Mouse (Mus musculus): ENCODE data around the gene Eme2.

Eme2 gene

DNA sequence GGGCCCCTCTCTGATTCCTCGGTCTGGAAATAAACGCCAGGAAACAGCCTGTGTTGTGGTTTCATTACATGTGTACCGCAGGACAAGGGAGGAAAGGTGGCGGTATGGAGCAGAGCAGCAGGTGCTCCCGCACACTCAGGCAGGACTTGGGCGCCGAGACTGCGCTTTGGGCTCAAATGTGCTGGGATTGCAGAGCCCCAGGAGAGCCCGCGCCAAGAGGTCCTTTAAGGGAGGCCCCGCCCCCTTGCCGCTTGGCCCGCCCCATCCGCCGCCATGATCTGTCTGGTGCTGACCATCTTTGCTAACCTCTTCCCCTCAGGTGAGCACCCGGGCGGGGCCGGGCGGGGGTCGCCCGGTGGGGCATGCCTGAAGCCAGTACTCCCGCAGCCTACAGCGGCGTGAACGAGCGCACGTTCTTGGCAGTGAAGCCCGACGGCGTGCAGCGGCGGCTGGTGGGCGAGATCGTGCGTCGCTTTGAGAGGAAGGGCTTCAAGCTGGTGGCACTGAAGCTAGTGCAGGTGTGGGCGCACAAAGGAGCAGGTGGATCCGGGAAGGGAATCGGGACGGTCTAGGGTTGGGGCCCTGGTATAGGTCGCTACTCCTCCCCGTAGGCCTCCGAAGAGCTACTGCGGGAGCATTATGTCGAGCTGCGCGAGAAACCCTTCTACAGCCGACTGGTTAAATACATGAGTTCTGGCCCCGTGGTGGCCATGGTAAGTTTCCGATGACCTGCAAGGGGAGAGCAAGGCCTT lies 1.5 kb upstream of the Eme2 start, which contains the start of gene Nme3:
Gene Nme3 (plus strand): TSS at position 260 of the 752 bp plus-strand sequence.
- DNase-seq (ENCODE audit: low read depth, low spot score): peak; percentile 80

DNA sequence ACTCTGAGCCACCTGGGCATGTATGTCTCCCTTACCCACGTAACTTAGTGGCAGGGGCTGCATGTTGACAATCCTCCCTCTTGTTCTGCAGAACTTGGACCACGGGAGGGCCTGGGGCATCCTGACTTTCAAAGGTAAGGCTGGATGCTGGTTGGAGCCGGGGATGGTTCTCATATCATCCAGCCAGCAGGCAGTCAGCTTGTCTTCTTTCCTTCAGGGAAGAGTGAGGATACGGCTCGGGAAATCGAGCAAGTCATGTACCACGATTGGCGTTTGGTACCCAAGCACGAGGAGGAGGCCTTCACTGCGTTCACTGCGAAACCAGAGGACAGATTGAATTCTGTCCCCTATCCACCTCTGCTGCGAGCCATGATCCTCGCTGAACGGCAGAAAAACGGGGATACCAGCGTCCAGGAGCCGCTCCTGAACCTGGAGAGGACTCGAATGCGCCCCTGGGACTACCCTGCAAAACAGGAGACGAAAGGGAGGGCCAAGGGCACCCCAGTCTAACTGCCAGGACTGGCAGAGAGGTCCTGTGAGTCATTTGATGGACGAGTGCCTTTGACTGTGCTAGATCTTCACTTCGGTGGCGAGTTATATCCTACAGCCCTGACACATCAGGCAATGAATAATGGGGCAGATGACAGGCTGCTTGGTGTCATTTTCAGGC lies 819 bp upstream of the Eme2 start:
- no peak for DNase-seq (ENCODE audit: low read depth, low spot score)

DNA sequence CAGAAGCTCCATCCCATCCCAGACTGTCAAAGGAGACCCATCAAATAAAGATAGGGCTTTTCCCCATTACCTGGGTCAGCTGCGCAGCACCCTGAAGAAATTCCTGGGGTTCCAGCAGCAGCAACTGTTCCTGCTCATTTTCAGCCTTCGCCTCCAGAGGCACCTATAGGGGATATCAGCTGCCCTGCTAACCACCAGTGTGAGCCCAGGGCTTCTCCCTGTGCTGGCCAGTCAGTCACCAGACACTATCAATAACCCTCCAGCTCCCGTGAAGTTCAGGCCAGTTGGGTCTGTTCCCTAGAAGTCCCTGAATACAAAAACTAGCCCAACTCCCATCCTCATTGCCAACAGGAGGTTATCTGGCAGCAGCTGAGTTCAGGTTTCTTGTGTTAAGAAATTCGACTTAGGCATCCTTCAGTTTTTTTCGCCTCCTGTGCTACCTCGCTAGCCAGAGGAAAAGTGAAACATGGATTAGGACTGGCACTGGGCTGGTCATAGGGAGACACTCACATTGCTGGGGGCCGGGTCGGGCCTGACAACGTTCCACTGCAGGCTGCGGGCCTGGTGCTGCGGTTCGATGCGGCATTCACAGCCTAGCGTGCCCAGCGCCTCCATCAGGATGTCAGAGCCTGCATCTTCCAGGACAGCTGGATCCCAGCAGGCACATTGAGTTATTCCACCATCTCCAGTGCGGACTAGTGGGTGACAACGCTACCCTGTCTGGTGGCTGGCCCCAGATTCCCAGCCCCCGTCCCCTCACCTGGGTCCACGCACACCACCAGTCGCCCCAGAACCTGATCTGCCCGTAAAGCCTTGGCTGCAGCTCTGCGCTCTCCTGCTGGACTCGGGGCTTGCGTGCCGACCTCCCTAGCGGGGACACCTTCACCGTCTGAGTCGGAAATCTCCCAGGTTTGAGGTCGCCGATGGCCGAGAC lies 559 bp downstream of the Eme2 start:
- no peak for DNase-seq (ENCODE audit: low read depth, low spot score)

DNA sequence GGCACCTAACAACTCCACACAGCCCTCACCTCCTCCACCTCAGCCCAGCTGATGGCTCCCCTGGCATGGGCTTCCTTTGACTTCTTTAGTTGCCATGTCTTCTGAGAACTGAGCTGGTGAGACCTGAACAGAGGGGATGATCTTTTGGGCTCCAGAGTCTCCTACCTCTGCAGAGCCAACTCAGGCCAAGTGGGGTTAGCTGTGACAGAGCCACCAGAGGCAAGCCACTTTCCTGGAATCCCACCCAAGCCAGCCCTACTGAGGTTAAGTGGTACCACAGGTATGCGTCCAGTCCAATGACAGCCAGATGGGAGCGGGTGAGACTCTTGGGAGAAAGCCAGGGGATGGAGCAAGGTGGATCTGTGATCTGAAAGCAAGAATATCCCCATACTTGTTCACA lies 1.6 kb downstream of the Eme2 start:
- DNase-seq (ENCODE audit: low read depth, low spot score): no peak

DNA sequence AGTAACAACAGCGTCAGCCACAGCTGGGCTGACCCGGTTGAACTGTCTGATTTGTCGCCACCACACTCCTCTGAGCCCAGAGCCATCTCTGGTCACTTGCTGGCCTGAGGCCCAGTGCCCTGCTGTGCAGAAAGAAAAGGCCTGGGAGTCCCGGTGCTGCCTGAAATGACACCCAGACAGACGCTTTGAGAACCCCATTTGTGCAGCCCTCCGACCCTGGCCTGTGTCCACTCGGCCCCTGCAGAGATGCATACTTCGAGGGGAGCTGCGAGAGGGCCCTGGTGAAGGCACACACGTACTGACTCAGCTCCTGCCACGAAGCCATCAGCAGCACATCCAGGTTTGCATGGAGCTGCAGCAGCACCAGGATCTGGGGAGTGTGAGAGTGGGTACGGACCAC lies 2.1 kb downstream of the Eme2 start:
- DNase-seq (ENCODE audit: low read depth, low spot score): no peak

DNA sequence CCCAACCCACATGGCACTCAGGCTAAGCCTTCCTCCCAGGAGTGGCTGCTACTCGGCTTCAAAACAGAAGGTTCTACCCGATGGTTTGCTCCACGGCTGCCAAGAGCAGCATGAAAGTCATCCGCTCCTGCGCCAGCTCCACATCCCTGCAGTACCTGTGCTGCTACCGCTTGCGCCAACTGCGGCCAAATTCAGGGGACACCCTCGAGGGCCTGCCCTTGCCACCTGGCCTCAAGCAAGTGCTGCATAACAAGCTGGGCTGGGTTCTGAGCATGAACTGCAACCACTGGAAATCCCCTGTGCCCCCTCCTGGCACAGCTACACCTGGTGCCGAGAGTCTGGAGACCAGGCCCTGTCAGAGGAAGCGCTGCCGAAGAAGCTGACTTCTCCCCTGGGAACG lies 3.6 kb downstream of the Eme2 start:
- DNase-seq (ENCODE audit: low read depth, low spot score): no peak

DNA sequence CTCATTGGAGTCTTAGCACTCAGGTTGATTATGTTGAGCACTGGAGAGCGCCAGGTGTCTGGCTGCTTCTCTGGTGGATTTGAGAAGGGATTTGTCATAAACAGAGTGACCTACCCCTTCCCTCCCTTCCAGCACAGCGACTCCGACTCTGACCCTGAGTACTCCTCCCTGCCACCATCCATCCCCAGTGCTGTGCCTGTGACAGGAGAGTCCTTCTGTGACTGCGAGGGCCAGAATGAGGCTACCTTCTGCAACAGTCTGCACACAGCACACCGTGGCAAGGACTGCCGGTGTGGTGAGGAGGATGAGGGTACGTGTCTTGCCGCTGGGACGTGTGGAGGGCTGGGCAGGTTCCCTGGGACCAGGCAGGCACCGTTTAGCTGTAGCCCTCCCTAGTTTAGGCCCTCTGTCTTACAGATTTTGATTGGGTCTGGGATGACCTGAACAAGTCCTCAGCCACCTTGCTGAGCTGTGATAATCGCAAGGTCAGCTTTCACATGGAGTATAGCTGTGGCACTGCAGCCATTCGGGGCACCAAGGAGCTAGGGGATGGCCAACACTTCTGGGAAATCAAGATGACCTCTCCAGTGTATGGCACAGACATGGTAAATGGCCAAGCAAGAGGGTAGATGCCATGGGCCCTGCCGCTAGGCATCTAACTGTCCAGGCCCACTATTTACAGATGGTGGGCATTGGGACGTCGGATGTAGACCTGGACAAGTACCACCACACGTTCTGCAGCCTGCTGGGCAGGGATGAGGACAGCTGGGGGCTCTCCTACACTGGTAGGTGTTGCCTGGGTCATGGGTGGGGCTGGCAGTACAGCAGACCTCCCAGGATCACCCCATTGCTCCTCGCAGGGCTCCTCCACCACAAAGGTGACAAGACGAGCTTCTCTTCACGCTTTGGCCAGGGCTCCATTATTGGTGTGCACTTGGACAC lies 4.5 kb downstream of the Eme2 start:
- DNase-seq (ENCODE audit: low read depth, low spot score): no peak

DNA sequence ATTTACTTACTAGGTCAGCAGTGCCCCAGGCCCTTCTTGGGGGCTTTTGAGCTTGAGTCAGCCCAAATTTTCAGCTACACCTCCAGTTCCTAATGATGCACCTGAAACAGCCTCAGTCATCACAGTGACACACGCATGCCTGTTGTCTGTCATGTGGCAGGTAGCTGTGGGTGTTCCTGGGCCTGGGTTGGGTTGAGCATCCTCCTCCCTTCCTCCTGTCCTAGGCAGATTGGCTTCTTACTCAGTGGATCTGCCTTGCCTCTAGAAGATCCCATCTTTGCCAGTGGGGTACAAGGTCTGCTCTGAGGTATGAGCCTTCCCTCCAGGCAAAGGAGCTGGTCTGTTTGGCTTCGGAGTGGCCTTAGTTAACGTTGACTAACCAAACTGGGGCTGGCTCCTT lies 6.0 kb downstream of the Eme2 start:
- no peak for DNase-seq (ENCODE audit: low read depth, low spot score)

DNA sequence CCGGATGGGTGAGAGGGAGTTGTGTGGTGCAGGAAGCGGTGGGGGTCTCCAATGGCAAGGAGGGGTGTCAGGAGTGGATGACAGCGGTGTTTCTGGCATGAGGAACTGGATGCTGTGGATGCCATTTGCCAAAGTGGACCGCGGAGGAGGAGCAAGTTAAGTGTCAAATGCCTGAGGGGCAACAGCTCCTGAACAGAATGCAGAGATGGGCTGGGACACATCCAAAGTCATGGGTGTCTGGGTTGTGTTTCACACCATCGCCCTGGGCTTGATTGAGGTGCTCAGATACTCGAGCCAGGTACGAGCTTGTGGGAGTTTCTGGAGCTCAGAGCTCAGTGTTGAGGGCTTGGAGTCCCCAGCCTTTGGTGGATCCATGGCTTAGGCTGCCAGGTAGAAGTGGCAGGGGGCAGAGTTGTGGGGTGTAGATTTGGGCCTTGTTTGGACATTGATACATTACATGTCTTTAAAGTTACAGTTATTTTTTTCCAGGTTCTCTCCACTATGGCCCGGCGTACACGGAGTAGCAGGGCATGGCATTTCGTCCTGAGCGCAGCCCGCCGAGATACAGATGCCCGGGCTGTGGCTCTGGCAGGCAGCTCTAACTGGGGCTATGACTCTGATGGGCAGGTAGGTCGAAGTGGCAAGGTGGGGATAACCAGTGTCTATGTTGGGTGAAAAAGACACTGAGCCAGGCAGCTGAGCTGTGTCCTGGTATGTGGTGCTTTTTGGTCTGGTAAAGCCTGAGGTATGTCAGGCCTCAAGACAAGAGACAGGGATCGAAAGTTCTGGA lies 7.4 kb downstream of the Eme2 start:
- DNase-seq (ENCODE audit: low read depth, low spot score): peak; percentile 37

DNA sequence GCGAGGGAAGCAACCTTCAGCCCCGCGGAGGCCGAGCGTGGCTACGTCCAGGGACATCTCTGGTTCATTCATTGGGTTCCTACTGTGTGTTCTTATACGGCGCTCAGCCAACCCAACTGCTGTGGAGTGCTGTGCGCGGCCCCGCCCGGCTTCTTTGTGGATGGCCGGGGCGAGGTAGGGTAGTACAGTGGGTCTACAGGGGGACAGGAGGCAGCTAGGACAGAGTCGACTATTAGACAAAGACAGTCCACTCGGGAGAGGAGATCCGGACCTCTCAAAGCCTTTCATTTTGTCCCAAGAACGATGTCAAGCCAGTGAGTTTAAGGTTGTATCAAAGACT lies 8.0 kb downstream of the Eme2 start:
- no peak for DNase-seq (ENCODE audit: low read depth, low spot score)

DNA sequence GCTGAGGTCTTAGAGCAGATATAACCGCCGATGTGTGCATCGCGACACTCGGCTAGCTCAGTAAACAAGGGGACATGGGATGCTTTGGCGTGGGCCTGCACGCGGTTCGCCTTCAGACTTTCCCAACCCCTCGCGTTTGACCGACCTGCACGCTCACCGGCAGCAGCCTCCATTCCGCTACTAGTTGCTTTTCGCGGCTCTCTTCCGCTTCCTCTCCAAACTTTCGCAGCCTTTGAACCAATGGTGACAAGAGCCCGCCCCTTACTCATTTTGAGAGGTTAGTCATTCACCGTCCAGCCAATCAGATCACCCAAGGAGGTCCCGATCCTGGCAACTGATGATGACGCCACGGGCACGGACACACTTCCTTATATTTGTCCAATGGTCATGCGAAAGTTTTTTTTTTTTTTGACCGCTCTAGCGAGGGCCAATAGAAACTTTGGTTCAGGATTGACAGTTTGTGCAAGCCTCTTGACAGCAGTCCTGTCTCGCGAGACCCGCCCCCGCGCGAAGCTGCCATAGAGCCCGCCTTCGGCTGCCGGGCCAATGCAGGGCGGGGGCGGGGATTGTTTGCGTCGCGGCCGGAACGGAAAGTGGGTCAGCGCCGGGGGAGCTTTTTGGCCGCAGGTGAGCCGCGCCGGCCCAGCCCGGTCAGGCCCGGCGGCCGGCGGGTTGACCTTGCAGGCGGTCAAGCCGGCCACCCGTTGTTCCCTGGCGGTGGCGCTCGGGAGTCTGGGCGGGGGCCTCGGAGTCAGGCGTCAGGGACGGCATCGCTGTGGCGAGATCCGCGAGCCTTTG lies 8.6 kb downstream of the Eme2 start, which contains the start of the genes Nubp2 and Spsb3:
Gene Nubp2 (minus strand): TSS at position 216 of the 798 bp plus-strand sequence.
Gene Spsb3 (plus strand): TSS at position 510 of the 798 bp plus-strand sequence.
- DNase-seq (ENCODE audit: low read depth, low spot score): peak; percentile 98

DNA sequence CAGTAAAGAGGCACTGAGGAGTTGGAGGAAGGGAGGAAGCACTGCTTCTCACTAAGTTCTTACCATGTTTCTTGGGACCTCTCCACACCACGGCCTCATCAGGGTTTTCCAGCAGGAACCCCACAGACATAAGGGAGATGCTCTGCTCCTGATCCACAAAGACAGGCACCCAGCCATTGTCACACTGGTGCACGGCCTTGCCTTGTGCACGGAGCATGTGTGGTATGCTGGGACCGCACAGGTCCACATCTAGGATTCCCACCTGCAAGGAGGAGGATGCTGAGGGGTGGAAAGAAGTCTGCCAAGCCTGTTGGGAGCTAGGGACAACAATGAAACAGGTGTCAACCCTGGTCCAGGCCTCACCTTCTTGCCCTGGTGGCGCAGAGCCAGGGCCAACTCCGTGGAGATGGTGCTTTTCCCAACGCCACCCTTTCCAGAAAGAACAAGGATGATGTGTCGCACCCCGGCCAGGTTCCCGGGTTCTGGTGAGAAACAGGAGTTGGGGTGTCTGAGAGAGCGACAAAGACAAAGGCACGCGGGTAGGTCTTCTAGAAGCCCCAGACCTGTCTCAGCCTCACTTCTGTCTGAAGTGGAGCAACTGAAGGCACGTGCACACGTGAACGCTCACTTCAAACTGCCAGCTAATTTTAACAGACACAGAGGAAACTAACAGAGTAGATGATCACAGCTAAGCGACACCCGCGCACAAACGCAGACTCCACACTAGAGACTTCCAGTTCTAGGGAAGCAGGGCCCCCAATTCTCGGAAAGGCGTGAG lies 9.3 kb downstream of the Eme2 start:
- no peak for DNase-seq (ENCODE audit: low read depth, low spot score)

DNA sequence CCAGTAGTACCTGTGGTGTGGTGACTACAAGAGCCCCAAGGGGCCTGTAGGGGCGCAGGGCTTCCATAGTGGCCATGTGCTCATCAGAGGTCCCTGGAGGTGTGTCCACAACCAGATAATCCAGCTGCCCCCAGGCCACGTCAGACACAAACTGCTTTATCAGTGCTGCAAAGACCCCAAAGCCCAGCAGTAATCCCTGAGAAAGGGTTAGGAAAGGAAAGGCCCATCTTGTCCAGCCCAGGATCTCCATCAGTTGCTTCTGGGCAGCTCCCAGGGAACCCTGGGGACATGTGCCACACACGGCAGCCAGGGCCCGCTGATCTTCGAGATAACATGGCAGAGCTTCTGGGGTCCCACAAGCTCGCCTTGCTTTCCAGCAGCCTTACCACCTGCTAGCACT lies 10.5 kb downstream of the Eme2 start:
- DNase-seq (ENCODE audit: low read depth, low spot score): no peak

DNA sequence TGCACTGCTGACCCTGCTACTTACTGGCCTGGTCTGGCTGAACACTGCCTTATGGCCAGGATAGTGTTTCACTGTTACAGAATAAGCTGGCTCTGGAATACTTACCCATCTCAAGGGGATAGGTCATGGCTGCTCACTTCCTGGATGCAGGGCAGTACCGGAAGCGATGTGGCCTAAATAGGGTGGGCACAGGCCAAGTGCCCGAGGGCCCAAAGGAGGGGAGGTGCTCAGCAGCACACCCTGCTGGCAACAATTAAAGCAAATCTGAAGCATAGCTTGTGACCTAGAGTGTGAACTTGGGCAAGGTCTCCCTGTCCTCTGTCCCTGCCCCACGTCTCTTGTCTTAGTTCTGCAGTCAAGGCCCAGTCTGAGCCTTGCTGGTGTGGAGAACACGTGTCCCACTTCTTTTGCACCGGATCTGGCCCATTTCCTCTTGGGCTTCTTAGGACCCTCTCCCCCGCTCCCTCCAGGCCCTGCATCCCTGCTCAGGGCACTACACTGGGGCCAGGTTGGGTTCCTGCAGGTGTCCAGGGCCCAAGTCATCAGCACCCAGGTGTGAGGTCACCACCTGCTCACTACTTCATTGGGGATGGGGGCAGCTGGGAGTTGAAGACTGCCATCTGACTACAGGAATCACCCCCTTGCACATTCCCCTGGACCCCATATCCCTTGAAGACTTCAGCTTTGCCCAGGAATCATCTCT lies 13.0 kb downstream of the Eme2 start:
- DNase-seq (ENCODE audit: low read depth, low spot score): peak; percentile 53

DNA sequence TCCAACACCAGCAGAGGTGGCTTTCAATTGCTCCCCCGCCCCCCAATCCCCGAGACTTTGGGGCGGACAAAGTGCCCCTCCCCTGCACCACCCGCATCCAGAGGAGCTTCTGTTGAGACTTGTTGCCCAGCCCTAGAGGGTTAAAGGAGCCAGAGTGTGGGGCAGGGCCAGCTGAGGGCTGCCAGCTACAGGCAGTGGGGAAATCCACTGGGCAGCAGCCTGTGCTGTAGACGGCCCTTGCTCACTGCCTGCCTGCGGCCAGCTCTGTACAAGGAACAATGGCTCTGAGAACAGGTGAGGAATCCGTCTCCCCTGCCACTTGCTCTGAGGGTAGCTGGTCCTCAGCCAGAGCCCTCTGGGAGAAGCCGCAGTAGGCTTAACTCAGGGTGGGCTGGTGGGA lies 16.4 kb downstream of the Eme2 start:
- no peak for DNase-seq (ENCODE audit: low read depth, low spot score)

DNA sequence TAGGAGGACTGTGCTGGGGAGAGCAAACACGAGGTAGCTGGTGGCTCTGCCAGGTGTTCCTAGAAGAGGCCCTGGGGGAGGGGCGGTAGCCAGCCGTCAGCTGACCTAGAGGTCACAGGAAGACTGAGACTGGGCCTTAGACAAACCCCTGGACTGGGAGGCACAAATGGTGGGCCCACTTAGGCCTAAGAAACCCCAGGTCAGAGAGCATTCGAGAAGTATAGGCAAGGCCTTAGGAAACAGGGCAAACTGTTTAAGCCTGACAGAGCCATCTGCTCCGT lies 16.8 kb downstream of the Eme2 start:
- DNase-seq (ENCODE audit: low read depth, low spot score): no peak

DNA sequence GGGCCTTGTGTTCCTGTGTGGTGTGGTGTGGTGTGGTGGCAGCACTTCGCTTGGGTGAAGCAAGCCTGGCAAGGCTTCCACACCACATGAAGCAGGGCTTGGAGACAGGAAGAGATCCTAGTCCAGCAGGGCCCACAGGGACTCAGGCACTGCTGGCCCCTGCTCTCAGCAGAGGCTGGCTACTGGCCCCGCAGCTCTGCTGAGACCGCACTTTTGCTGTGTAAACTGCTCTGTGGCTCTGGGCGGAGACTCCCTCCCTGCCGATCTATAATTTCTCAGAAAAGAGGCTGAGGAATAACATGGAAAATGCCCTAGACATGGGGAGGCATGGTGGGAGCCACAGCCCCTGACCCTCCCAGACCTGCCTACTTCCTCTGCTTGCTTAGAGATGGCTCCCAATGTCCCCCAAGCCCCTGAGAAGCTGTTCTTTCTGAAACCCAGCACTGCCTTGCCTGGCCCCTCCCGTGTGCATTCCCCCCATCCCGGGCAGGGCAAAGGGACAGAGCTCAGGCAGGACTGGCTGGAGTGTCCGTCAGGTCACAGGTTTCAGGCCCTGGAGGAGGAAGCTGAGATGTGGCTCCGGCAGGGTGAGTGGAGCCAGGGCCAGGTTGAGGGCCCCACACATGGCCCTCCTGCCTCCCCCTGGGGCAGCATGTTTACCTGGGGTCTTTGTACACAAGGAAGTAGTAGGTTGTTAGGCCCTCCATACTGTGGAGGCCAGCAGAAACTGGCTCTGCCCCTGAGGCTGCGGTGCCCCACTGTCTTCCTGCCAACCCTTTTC lies 17.4 kb downstream of the Eme2 start:
- no peak for DNase-seq (ENCODE audit: low read depth, low spot score)

All from CD4-positive, CD25-positive, alpha-beta regulatory T cell, adult 2 months (primary cell).